Mouse (Mus musculus) heart, adult 2 months (tissue): ENCODE results near the gene Map7d1.

Experiments used
- EP300 ChIP-seq: fragments of 200-500 bp; IDR thresholded peaks from 2 replicates; pipeline ENCODE4 v1.6.1; 2011; ENCODE audit warnings: low read depth, low read length, control low read depth; ENCODE audit not compliant: insufficient read depth
- POLR2A ChIP-seq: fragments of 200-500 bp; IDR thresholded peaks from 2 replicates; pipeline ENCODE4 v1.6.1; 2011; ENCODE audit warnings: mild to moderate bottlenecking, low read depth, low read length, control low read depth; ENCODE audit not compliant: insufficient read depth

DNA sequence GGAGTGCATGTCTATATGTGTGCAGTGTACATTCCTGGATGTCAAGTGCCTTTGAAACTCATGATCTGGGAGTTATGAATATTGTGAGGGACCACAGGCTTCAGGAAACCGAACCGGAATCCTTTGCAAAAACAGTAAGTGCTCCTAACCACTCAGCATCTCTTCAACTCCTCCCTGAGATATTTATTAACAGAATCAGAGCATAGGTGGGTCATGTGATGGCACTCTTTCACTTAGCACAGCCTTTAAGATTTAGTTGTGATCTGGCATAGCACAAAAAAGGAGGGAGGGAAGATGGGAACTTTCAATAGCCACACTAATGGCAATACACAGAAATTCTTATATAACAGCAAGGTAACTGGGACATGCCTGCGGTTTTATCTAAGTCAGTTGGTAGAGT lies 69.0 kb downstream of the Map7d1 start:
- no peak for TF ChIP-seq EP300
- TF ChIP-seq POLR2A, result no peak
